Mouse (Mus musculus) megakaryocyte, embryonic 14.5 days (primary cell): ENCODE data around the gene Sun3.

ENCODE experiments used
- FLI1 ChIP-seq: IDR thresholded peaks from 2 replicates; pipeline ENCODE4 v1.6.1; 2012; ENCODE audit warnings: low read length, inconsistent platforms, mixed read lengths
- GATA1 ChIP-seq: IDR thresholded peaks from 3 replicates; pipeline ENCODE4 v1.6.1; 2012; ENCODE audit warnings: mixed read lengths, low read length, inconsistent platforms, borderline replicate concordance

- TF ChIP-seq FLI1: no peak
- no peak for TF ChIP-seq GATA1
These were observed 37.9 kb downstream of the Sun3 start, which contains the start of gene Hus1 for GRCm38 (mm10) chr11:9010853-9011339.
